Mouse (Mus musculus) limb, embryonic 10.5 days (tissue): ENCODE measurements around the gene Prex1. TPM values are rescaled to one million over a fixed set of nuclear protein-coding genes. Genes with fewer than 3 reads are reported as not detected.
A peak's percentile ranks its signal among the peaks of the same experiment; 100 is the strongest.

Source experiments
- DNase-seq: peaks from one replicate; pipeline ENCODE4 v3.0.0-alpha.2; 2017; ENCODE audit warnings: low spot score
- H3K27ac ChIP-seq: fragments of 300-500 bp; sonication (generic); 2 replicates; pipeline ENCODE4 v1.5.1; 2016; ENCODE audit warnings: mild to moderate bottlenecking
- H3K27me3 ChIP-seq: fragments of 300-500 bp; sonication (generic); 2 replicates; pipeline ENCODE4 v1.6.1; 2016; ENCODE audit warnings: low read depth, mild to moderate bottlenecking; ENCODE audit not compliant: poor library complexity, severe bottlenecking
- H3K36me3 ChIP-seq: fragments of 300-500 bp; sonication (generic); 2 replicates; pipeline ENCODE4 v1.6.1; 2016; ENCODE audit warnings: mild to moderate bottlenecking, moderate library complexity
- H3K4me1 ChIP-seq: fragments of 300-500 bp; sonication (generic); 2 replicates; pipeline ENCODE4 v1.6.1; 2016
- H3K4me3 ChIP-seq: fragments of 300-500 bp; sonication (generic); 2 replicates; pipeline ENCODE4 v1.5.1; 2016; ENCODE audit warnings: mild to moderate bottlenecking, moderate library complexity
- H3K9me3 ChIP-seq: fragments of 300-500 bp; sonication (generic); replicated peaks from 2 replicates; pipeline ENCODE4 v1.6.1; 2016; ENCODE audit warnings: mild to moderate bottlenecking
- WGBS: fragments of 180-500 bp; shearing (Covaris S2); methylation state at CpG from one replicate; pipeline ENCODE4 v1.1.7; 2016; 5-methylcytosine and 5-hydroxymethylcytosine counted together
- polyA plus RNA-seq: library from polyadenylated mRNA; unstranded; fragments of >200 nt; fragmentation: Nextera tagmentation; extraction: Ambion mirVana; gene quantifications from 2 replicates; pipeline ENCODE4 v1.2.1, GENCODE M21; 2016

The Prex1 gene
- polyA plus RNA-seq, 1 experiment from 2014 or later, result 26.2 TPM

- no peak overlapping the region for H3K27ac ChIP-seq
- peaks cover 48% of the 10 kb centered on the region for H3K36me3 ChIP-seq
- peaks cover 17% of the 10 kb centered on the region for H3K4me1 ChIP-seq
- H3K9me3 ChIP-seq, result no peaks in the 10 kb centered on the region
- no peak for DNase-seq
- no peak overlapping the region for H3K4me3 ChIP-seq
- H3K27me3 ChIP-seq, result no peaks in the 10 kb centered on the region
- 91% methylated on average over 13 of the region's 13 CpGs for WGBS
These were observed 80.9 kb downstream of the Prex1 start for GRCm38 (mm10) chr2:166632571-166633361.

DNA sequence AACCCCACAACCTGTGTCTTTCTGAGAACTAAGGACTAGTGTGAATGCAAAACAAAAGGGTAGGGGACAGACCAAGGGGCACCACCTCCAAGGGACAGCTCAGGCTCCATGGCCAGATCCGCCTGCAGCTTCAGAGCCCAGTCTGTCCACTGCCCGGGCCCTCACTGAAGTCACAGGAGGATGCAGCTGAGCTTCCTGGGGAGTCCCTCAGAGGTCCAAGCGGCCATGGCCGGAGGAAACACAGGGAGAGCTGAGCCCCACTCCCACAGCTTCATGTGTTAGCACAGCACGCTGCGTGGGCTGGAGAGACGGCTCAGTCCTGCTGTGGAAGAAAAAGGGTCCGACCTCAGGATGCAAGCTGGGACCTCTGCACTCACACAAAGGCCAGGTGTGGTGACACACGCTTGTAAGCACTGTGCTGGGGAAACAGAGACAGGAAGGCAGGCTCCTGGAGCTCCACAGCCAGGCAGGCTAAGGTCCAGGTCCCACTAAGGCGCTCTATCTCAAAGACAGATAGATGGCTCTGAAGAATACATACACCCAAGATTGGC is 81.9 kb downstream of the Prex1 start:
- no peaks in the 10 kb centered on the region for H3K27me3 ChIP-seq
- 87% methylated on average over 10 of the region's 10 CpGs for WGBS
- DNase-seq, result no peak
- peaks cover 10% of the 10 kb centered on the region; the same call in 1 of the 2 replicates for H3K4me1 ChIP-seq
- H3K36me3 ChIP-seq, result peaks cover 54% of the 10 kb centered on the region
- H3K27ac ChIP-seq, result no peak overlapping the region
- no peaks in the 10 kb centered on the region for H3K9me3 ChIP-seq
- H3K4me3 ChIP-seq, result no peak overlapping the region

DNA sequence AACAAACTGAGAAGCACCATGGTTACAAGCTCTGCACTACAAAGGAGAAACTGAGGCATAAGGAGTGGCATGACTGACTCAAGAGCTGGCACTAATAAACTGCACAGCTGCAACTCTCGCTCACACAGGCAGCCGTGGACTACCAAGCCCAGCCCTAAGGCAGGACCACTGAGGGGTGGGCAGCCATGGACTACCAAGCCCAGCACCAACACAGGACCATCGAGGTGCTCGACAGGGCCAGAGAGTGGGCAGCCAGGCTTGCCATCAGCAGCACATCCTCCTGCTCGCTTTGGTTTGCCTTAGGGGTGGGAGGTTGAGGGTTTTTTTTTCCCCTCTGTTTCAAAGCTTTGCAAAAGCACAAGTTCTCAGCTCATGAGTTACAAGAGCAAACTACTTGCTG is 82.4 kb downstream of the Prex1 start:
- Histone ChIP-seq H3K27ac (peak overlapping the region; percentile 30; the same call in 1 of the 2 replicates), H3K27me3 (no peaks in the 10 kb centered on the region), H3K36me3 (peaks cover 52% of the 10 kb centered on the region), H3K4me3 (no peak overlapping the region), H3K9me3 (no peaks in the 10 kb centered on the region), H3K4me1 (peaks cover 10% of the 10 kb centered on the region; the same call in 1 of the 2 replicates)
- no peak for DNase-seq
- 91% methylated on average over 5 of the region's 5 CpGs for WGBS

DNA sequence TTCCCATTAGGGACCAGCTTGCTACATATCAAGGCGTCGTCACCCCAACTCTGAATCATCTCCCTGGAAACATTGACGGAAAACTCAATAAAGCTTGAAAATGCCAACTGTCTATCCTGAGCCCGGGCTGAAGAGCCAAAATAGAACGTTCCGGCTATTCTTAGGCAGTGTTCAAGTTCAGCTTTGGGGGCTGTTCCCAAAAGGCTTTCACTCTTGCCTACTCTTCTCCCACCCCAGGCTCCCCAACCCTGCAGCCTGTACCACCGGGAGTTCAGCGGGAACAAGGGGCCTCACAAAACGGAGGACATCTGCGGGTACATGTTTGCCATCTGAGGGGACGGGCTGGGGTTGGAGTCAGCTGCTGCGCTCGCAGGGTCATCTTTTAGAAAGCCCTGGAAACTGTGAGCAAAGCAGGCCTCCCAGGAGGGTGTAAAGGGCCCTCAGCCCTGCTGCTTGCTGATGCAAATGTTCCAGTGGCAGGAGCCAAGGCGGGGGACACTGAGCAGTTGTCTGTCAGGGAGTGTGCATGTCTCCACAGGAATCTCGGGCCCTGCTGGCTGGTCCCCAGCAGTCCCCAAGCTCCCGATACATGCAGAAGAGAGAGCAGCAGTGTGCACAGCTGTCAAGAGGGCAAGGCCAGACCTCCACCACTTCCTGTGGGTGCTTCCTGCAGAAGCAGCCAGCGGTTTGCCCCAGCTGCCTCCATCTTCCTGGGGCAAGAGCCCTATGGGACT is 83.5 kb downstream of the Prex1 start:
- H3K9me3 ChIP-seq, result no peaks in the 10 kb centered on the region
- H3K4me1 ChIP-seq, result peaks cover 15% of the 10 kb centered on the region; the same call in 1 of the 2 replicates
- peaks cover 42% of the 10 kb centered on the region for H3K36me3 ChIP-seq
- DNase-seq, result no peak
- H3K27me3 ChIP-seq, result no peaks in the 10 kb centered on the region
- WGBS, result 90% methylated on average over 17 of the region's 17 CpGs
- peak overlapping the region; percentile 22; the same call in 1 of the 2 replicates for H3K27ac ChIP-seq
- H3K4me3 ChIP-seq, result no peak overlapping the region

GRCm38 (mm10) chr2:166627578-166627977 is 86.1 kb downstream of the Prex1 start:
- H3K27ac ChIP-seq, result no peak overlapping the region
- H3K36me3 ChIP-seq, result peaks cover 33% of the 10 kb centered on the region
- H3K9me3 ChIP-seq, result no peaks in the 10 kb centered on the region
- no peaks in the 10 kb centered on the region for H3K27me3 ChIP-seq
- DNase-seq, result no peak
- no peak overlapping the region for H3K4me3 ChIP-seq
- H3K4me1 ChIP-seq, result peaks cover 35% of the 10 kb centered on the region
- 93% methylated on average over 6 of the region's 6 CpGs for WGBS

DNA sequence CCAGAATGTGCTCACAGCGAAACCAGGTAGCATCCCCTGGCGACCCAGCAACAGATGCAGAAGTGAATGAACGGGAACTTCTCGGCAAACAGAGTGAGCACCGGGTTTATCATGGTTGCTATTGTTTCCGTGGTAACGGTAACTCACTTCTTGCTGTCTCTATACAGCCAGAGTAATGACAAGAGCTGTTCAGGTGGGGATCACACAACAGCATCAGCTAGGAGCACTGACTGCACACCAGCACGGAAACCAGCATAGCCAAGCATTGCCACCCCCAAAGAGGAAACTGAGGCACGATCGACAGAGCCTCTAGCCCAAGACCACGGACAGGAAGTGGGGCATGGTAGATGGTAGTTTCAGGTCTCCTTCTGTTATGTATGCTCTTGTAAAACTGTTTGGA is 88.4 kb downstream of the Prex1 start:
- Histone ChIP-seq H3K4me1 (peaks cover 35% of the 10 kb centered on the region), H3K9me3 (no peaks in the 10 kb centered on the region), H3K4me3 (no peak overlapping the region), H3K27ac (no peak overlapping the region), H3K36me3 (peaks cover 22% of the 10 kb centered on the region), H3K27me3 (no peaks in the 10 kb centered on the region)
- no peak for DNase-seq
- WGBS, result 90% methylated on average over 11 of the region's 11 CpGs

GRCm38 (mm10) chr2:166623081-166623567 is 90.5 kb downstream of the Prex1 start:
- H3K27ac ChIP-seq, result peak overlapping the region; percentile 76
- peaks cover 43% of the 10 kb centered on the region for H3K4me1 ChIP-seq
- no peak overlapping the region for H3K4me3 ChIP-seq
- WGBS, result 58% methylated on average over 9 of the region's 9 CpGs
- no peak for DNase-seq
- no peaks in the 10 kb centered on the region for H3K9me3 ChIP-seq
- H3K27me3 ChIP-seq, result no peaks in the 10 kb centered on the region
- peaks cover 32% of the 10 kb centered on the region for H3K36me3 ChIP-seq

GRCm38 (mm10) chr2:166622590-166622989 is 91.0 kb downstream of the Prex1 start:
- peaks cover 43% of the 10 kb centered on the region for H3K4me1 ChIP-seq
- WGBS, result 82% methylated on average over 7 of the region's 7 CpGs
- H3K9me3 ChIP-seq, result no peaks in the 10 kb centered on the region

GRCm38 (mm10) chr2:166622079-166622478 is 91.6 kb downstream of the Prex1 start:
- whole genome bisulfite sequencing, result 85% methylated on average over 6 of the region's 6 CpGs
- Histone ChIP-seq H3K27ac (no peak overlapping the region), H3K4me3 (no peak overlapping the region), H3K36me3 (peaks cover 36% of the 10 kb centered on the region), H3K4me1 (peaks cover 46% of the 10 kb centered on the region), H3K27me3 (no peaks in the 10 kb centered on the region), H3K9me3 (no peaks in the 10 kb centered on the region)
- DNase-seq, result no peak

More at GRCm38 (mm10) chr2:166622590-166622989, 91.0 kb downstream of the Prex1 start:
- no peaks in the 10 kb centered on the region for H3K27me3 ChIP-seq
- peaks cover 33% of the 10 kb centered on the region for H3K36me3 ChIP-seq
- DNase-seq, result no peak
- H3K4me3 ChIP-seq, result no peak overlapping the region
- peak overlapping the region; percentile 76; the same call in 1 of the 2 replicates for H3K27ac ChIP-seq

- H3K27me3 ChIP-seq, result no peaks in the 10 kb centered on the region
- peaks cover 33% of the 10 kb centered on the region for H3K36me3 ChIP-seq
- 61% methylated on average over 20 of the region's 20 CpGs for WGBS
- H3K4me1 ChIP-seq, result peaks cover 47% of the 10 kb centered on the region
- no peak overlapping the region for H3K4me3 ChIP-seq
- DNase-seq, result no peak
- H3K27ac ChIP-seq, result no peak overlapping the region
- H3K9me3 ChIP-seq, result no peaks in the 10 kb centered on the region
These were observed 92.8 kb downstream of the Prex1 start for GRCm38 (mm10) chr2:166620529-166621466.

DNA sequence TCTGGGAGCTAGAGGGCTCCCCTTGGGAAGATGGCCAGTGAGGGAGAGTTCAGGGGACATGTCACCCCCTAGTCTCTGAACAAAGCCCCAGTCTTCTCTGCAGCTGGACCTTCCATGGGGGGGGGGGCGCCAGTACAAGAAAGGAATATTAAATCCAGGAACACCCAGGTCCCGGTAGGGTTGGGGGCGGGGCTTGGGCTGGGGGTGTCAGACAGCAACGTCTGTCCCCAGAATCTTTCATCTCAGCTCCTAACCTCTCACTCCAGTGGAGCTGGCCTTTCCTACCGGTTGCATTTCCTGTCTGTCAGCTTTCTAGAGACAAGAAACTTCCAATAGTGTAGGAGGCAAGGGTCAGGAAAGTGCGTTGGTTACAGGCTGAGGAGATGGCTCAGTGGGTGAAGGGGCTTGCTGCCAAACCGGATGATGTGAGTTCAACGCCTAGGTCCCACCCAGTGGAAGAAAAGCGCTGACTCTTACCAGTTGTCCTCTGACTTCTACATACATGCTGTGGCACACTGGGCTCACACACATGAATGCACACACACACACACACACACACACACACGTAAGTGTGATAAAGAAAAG is 93.6 kb downstream of the Prex1 start:
- WGBS, result 65% methylated on average over 10 of the region's 10 CpGs
- H3K27me3 ChIP-seq, result no peaks in the 10 kb centered on the region
- no peaks in the 10 kb centered on the region for H3K9me3 ChIP-seq
- H3K27ac ChIP-seq, result no peak overlapping the region
- H3K4me3 ChIP-seq, result no peak overlapping the region
- peaks cover 41% of the 10 kb centered on the region for H3K36me3 ChIP-seq
- DNase-seq, result no peak
- H3K4me1 ChIP-seq, result peaks cover 42% of the 10 kb centered on the region

GRCm38 (mm10) chr2:166619270-166619669 is 94.4 kb downstream of the Prex1 start:
- H3K4me3 ChIP-seq, result no peak overlapping the region
- 0 out of 2 replicates have a peak overlapping the region, but pooled peaks have one; percentile 11 for H3K27ac ChIP-seq
- DNase-seq, result no peak
- WGBS, result 89% methylated on average over 5 of the region's 5 CpGs
- H3K36me3 ChIP-seq, result peaks cover 41% of the 10 kb centered on the region
- no peaks in the 10 kb centered on the region for H3K27me3 ChIP-seq
- no peaks in the 10 kb centered on the region for H3K9me3 ChIP-seq
- peaks cover 36% of the 10 kb centered on the region for H3K4me1 ChIP-seq
